Mouse (Mus musculus): Measurements from ENCODE around the gene Tmem160.

GRCm38 (mm10) chr7:16461151-16461550 lies 8.6 kb downstream of the Tmem160 start:
- no peak for TF ChIP-seq EP300 (IDR thresholded peaks at IDR 0.05; ENCODE audit: insufficient read depth, low read depth, low read length)
- no peak for TF ChIP-seq POLR2A (IDR thresholded peaks at IDR 0.05; ENCODE audit: insufficient read depth, low read length)
- no peak for TF ChIP-seq CTCF (IDR thresholded peaks at IDR 0.05; ENCODE audit: low read depth, low read length)
